Mouse (Mus musculus): ENCODE measurements around the gene St3gal5. TPM values are rescaled to one million over a fixed set of nuclear protein-coding genes. Genes with fewer than 3 reads are reported as not detected.

Gene St3gal5
- polyA plus RNA-seq, 2 experiments = 121 to 123 TPM

- DNase-seq (ENCODE audit: low read depth in 3 of 3, low spot score in 3 of 3) = no peak
These were observed 19.2 kb upstream of the St3gal5 start for GRCm38 (mm10) chr6:72078178-72078577.

GRCm38 (mm10) chr6:72081318-72082024 is 15.9 kb upstream of the St3gal5 start:
- no peak for DNase-seq (ENCODE audit: low read depth in 3 of 3, low spot score in 3 of 3)
- Histone ChIP-seq H3K36me3 (replicated peaks; ENCODE audit: control insufficient read depth, insufficient read depth, low read depth) (no peaks in the 10 kb centered on the region), H3K27ac (no peak overlapping the region), H3K9me3 (ENCODE audit: control insufficient read depth, low read length) (no peaks in the 10 kb centered on the region; the same call in 1 of the 2 replicates), H3K27me3 (ENCODE audit: control insufficient read depth, insufficient read depth, low read length) (no peaks in the 10 kb centered on the region), H3K4me1 (replicated peaks; ENCODE audit: control insufficient read depth in 2 of 2, insufficient read depth in 2 of 2, low read length in 1 of 2) (no peaks in the 10 kb centered on the region), H3K4me3 (ENCODE audit: insufficient read depth in 1 of 2, low read depth in 2 of 2, low read length in 2 of 2) (no peak overlapping the region), H3K9ac (replicated peaks) (no peak overlapping the region), H3K4me2 (ENCODE audit: low read depth) (no peak overlapping the region)
- WGBS (ENCODE audit: insufficient replicate concordance) = 82% methylated on average over 13 of the region's 13 CpGs
- no peak for TF ChIP-seq EP300 (IDR thresholded peaks at IDR 0.05; ENCODE audit: low read depth)
- no peak for TF ChIP-seq CTCF (IDR thresholded peaks at IDR 0.05; ENCODE audit: low read depth)
- no peak for ATAC-seq (ENCODE audit: insufficient read depth)

More at GRCm38 (mm10) chr6:72078178-72078577, 19.2 kb upstream of the St3gal5 start:
- no peaks in the 10 kb centered on the region for H3K36me3 ChIP-seq (replicated peaks; ENCODE audit: control insufficient read depth, insufficient read depth, low read depth)
- no peak overlapping the region for H3K4me2 ChIP-seq (ENCODE audit: low read depth)
- H3K9me3 ChIP-seq (ENCODE audit: control insufficient read depth, low read length) = no peaks in the 10 kb centered on the region; the same call in 1 of the 2 replicates
- H3K4me1 ChIP-seq (replicated peaks; ENCODE audit: control insufficient read depth in 2 of 2, insufficient read depth in 2 of 2, low read length in 1 of 2) = no peaks in the 10 kb centered on the region
- H3K9ac ChIP-seq (replicated peaks) = no peak overlapping the region
- TF ChIP-seq CTCF (IDR thresholded peaks at IDR 0.05; ENCODE audit: low read depth) = no peak
- TF ChIP-seq EP300 (IDR thresholded peaks at IDR 0.05; ENCODE audit: low read depth) = no peak
- no peak for ATAC-seq (ENCODE audit: insufficient read depth)
- no peak overlapping the region for H3K27ac ChIP-seq
- H3K27me3 ChIP-seq (ENCODE audit: control insufficient read depth, insufficient read depth, low read length) = no peaks in the 10 kb centered on the region; the same call in 1 of the 2 replicates
- WGBS (ENCODE audit: insufficient replicate concordance) = 59% methylated on average over 5 of the region's 5 CpGs
- H3K4me3 ChIP-seq (ENCODE audit: insufficient read depth in 1 of 2, low read depth in 2 of 2, low read length in 2 of 2) = no peak overlapping the region

GRCm38 (mm10) chr6:72087402-72087801 is 10.0 kb upstream of the St3gal5 start:
- DNase-seq (ENCODE audit: low read depth in 3 of 3, low spot score in 3 of 3) (no peak), ATAC-seq (ENCODE audit: insufficient read depth) (no peak)
- Histone ChIP-seq H3K4me1 (replicated peaks; ENCODE audit: control insufficient read depth in 2 of 2, insufficient read depth in 2 of 2, low read length in 1 of 2) (no peaks in the 10 kb centered on the region), H3K4me2 (ENCODE audit: low read depth) (no peak overlapping the region), H3K27me3 (ENCODE audit: control insufficient read depth, insufficient read depth, low read length) (no peaks in the 10 kb centered on the region; the same call in 1 of the 2 replicates), H3K9me3 (ENCODE audit: control insufficient read depth, low read length) (no peaks in the 10 kb centered on the region), H3K4me3 (ENCODE audit: insufficient read depth in 1 of 2, low read depth in 2 of 2, low read length in 2 of 2) (no peak overlapping the region), H3K27ac (no peak overlapping the region), H3K9ac (replicated peaks) (no peak overlapping the region), H3K36me3 (replicated peaks; ENCODE audit: control insufficient read depth, insufficient read depth, low read depth) (no peaks in the 10 kb centered on the region)
- 51% methylated on average over 5 of the region's 5 CpGs for WGBS (ENCODE audit: insufficient replicate concordance)
- no peak for TF ChIP-seq EP300 (IDR thresholded peaks at IDR 0.05; ENCODE audit: low read depth)

GRCm38 (mm10) chr6:72089865-72090264 is 7.5 kb upstream of the St3gal5 start:
- no peak for ATAC-seq (ENCODE audit: insufficient read depth)
- Histone ChIP-seq H3K4me2 (ENCODE audit: low read depth) (no peak overlapping the region), H3K27ac (no peak overlapping the region), H3K27me3 (ENCODE audit: control insufficient read depth, insufficient read depth, low read length) (no peaks in the 10 kb centered on the region; the same call in 1 of the 2 replicates), H3K9me3 (ENCODE audit: control insufficient read depth, low read length) (no peaks in the 10 kb centered on the region), H3K36me3 (replicated peaks; ENCODE audit: control insufficient read depth, insufficient read depth, low read depth) (no peaks in the 10 kb centered on the region), H3K4me1 (replicated peaks; ENCODE audit: control insufficient read depth in 2 of 2, insufficient read depth in 2 of 2, low read length in 1 of 2) (0 out of 4 replicates have a peak, but pooled peaks cover 0 to 4% of the 10 kb centered on the region in 2 experiments), H3K9ac (replicated peaks) (no peak overlapping the region), H3K4me3 (ENCODE audit: insufficient read depth in 1 of 2, low read depth in 2 of 2, low read length in 2 of 2) (no peak overlapping the region)
- TF ChIP-seq CTCF (IDR thresholded peaks at IDR 0.05; ENCODE audit: low read depth) = no peak
- no peak for TF ChIP-seq EP300 (IDR thresholded peaks at IDR 0.05; ENCODE audit: low read depth)
- DNase-seq (ENCODE audit: low read depth in 3 of 3, low spot score in 3 of 3) = no peak
- WGBS (ENCODE audit: insufficient replicate concordance) = 84% methylated on average over 5 of the region's 5 CpGs

GRCm38 (mm10) chr6:72091007-72091406 is 6.4 kb upstream of the St3gal5 start:
- Histone ChIP-seq H3K4me2 (ENCODE audit: low read depth) (no peak overlapping the region), H3K9me3 (ENCODE audit: control insufficient read depth, low read length) (no peaks in the 10 kb centered on the region), H3K4me1 (replicated peaks; ENCODE audit: control insufficient read depth in 2 of 2, insufficient read depth in 2 of 2, low read length in 1 of 2) (peaks cover 8 to 10% of the 10 kb centered on the region in 2 experiments), H3K36me3 (replicated peaks; ENCODE audit: control insufficient read depth, insufficient read depth, low read depth) (no peaks in the 10 kb centered on the region), H3K27ac (no peak overlapping the region), H3K4me3 (ENCODE audit: insufficient read depth in 1 of 2, low read depth in 2 of 2, low read length in 2 of 2) (no peak overlapping the region), H3K9ac (replicated peaks) (no peak overlapping the region), H3K27me3 (ENCODE audit: control insufficient read depth, insufficient read depth, low read length) (no peaks in the 10 kb centered on the region; the same call in 1 of the 2 replicates)
- TF ChIP-seq EP300 (IDR thresholded peaks at IDR 0.05; ENCODE audit: low read depth) = no peak
- TF ChIP-seq CTCF (IDR thresholded peaks at IDR 0.05; ENCODE audit: low read depth) = no peak
- WGBS (ENCODE audit: insufficient replicate concordance) = 47% methylated on average over 6 of the region's 6 CpGs
- DNase-seq (ENCODE audit: low read depth in 3 of 3, low spot score in 3 of 3) (no peak), ATAC-seq (ENCODE audit: insufficient read depth) (no peak)
